Mouse (Mus musculus): ENCODE data around the gene Hint1.
"Not testable (repeated sequence)": the region's sequence is repeated elsewhere in the genome, so short reads cannot be mapped to it uniquely, and the experiment has no call there.

Gene Hint1

GRCm38 (mm10) chr11:54866119-54867048, at the start of gene Hint1:
Hint1 (plus strand) TSS chr11:54866383.
- DNase-seq (ENCODE audit: low read depth, low spot score) = peak; percentile 90

- DNase-seq (ENCODE audit: low read depth, low spot score) = no peak
Observed at GRCm38 (mm10) chr11:54817449-54817848, 48.7 kb upstream of the Hint1 start.

- peak; percentile 21 for DNase-seq (ENCODE audit: low read depth, low spot score)
Observed at GRCm38 (mm10) chr11:54819489-54819888, 46.7 kb upstream of the Hint1 start.

- DNase-seq (ENCODE audit: low read depth, low spot score) = no peak
Observed at GRCm38 (mm10) chr11:54823467-54823866, 42.7 kb upstream of the Hint1 start.

- peak; percentile 74 for DNase-seq (ENCODE audit: low read depth, low spot score)
Observed at GRCm38 (mm10) chr11:54825774-54826173, 40.4 kb upstream of the Hint1 start.

- no peak for DNase-seq (ENCODE audit: low read depth, low spot score)
Observed at GRCm38 (mm10) chr11:54826819-54827218, 39.4 kb upstream of the Hint1 start.

- DNase-seq (ENCODE audit: low read depth, low spot score) = no peak
Observed at GRCm38 (mm10) chr11:54833833-54834232, 32.4 kb upstream of the Hint1 start.

- DNase-seq (ENCODE audit: low read depth, low spot score) = peak; percentile 81
Observed at GRCm38 (mm10) chr11:54834596-54834995, 31.6 kb upstream of the Hint1 start.

- no peak for DNase-seq (ENCODE audit: low read depth, low spot score)
Observed at GRCm38 (mm10) chr11:54836106-54836505, 30.1 kb upstream of the Hint1 start.

GRCm38 (mm10) chr11:54839696-54840095, 26.5 kb upstream of the Hint1 start:
- DNase-seq (ENCODE audit: low read depth, low spot score) = peak; percentile 64

- no peak for DNase-seq (ENCODE audit: low read depth, low spot score)
Observed at GRCm38 (mm10) chr11:54840891-54841290, 25.3 kb upstream of the Hint1 start.

GRCm38 (mm10) chr11:54844424-54844823, 21.8 kb upstream of the Hint1 start:
- DNase-seq (ENCODE audit: low read depth, low spot score) = no peak

- no peak for DNase-seq (ENCODE audit: low read depth, low spot score)
Observed at GRCm38 (mm10) chr11:54844959-54845358, 21.2 kb upstream of the Hint1 start.

GRCm38 (mm10) chr11:54845470-54846442, 20.4 kb upstream of the Hint1 start:
- DNase-seq (ENCODE audit: low read depth, low spot score) = peak; percentile 54

- DNase-seq (ENCODE audit: low read depth, low spot score) = no peak
Observed at GRCm38 (mm10) chr11:54849961-54850758, 16.0 kb upstream of the Hint1 start.

- peak; percentile 48 for DNase-seq (ENCODE audit: low read depth, low spot score)
Observed at GRCm38 (mm10) chr11:54851656-54852055, 14.5 kb upstream of the Hint1 start.

GRCm38 (mm10) chr11:54858880-54859279, 7.3 kb upstream of the Hint1 start:
- DNase-seq (ENCODE audit: low read depth, low spot score) = not testable (repeated sequence)

GRCm38 (mm10) chr11:54859322-54860165, 6.6 kb upstream of the Hint1 start:
- DNase-seq (ENCODE audit: low read depth, low spot score) = peak; percentile 78

GRCm38 (mm10) chr11:54860256-54861038, 5.7 kb upstream of the Hint1 start, which contains the start of gene Lyrm7:
Lyrm7 (minus strand) TSS chr11:54860916.
- peak; percentile 100 for DNase-seq (ENCODE audit: low read depth, low spot score)

Data from R1 (cell line).